Mouse (Mus musculus) ES-E14 (cell line): ENCODE data around the gene Duox2. TPM values are rescaled to one million over a fixed set of nuclear protein-coding genes. Genes with fewer than 3 reads are reported as not detected.

Source experiments
- DNase-seq: peaks from one replicate; pipeline ENCODE4 v3.0.0-alpha.2; 2013; ENCODE audit warnings: low read depth, low spot score
- H3K27ac ChIP-seq: 2 replicates; pipeline ENCODE4 v1.5.1; 2012; ENCODE audit warnings: low read depth, mild to moderate bottlenecking, low read length, moderate library complexity, mixed read lengths; ENCODE audit not compliant: poor library complexity, insufficient read depth, severe bottlenecking
- H3K36me3 ChIP-seq: 2 replicates; pipeline ENCODE4 v1.6.1; 2012; ENCODE audit warnings: mild to moderate bottlenecking, low read length, moderate library complexity, mixed read lengths; ENCODE audit not compliant: control insufficient read depth, poor library complexity, insufficient read depth, severe bottlenecking
- H3K4me1 ChIP-seq, 2 experiments: fragments of 150-350 bp in 1 of 2; sonication (generic) in 1 of 2; 2 replicates each; pipeline ENCODE4 v1.6.1; 2012; ENCODE audit warnings: low read length in 2 of 2, mild to moderate bottlenecking in 1 of 2, mixed read lengths in 1 of 2; ENCODE audit not compliant: control insufficient read depth in 2 of 2, insufficient read depth in 2 of 2, poor library complexity in 1 of 2
- H3K4me3 ChIP-seq, 2 experiments: fragments of 150-350 bp in 1 of 2; sonication (generic) in 1 of 2; 2 replicates each; pipeline ENCODE4 v1.5.1; 2012; ENCODE audit warnings: low read length in 2 of 2, low read depth in 1 of 2, mild to moderate bottlenecking in 1 of 2, mixed read lengths in 1 of 2; ENCODE audit not compliant: insufficient read depth in 1 of 2, poor library complexity in 1 of 2, severe bottlenecking in 1 of 2
- H3K9ac ChIP-seq: 2 replicates; pipeline ENCODE4 v1.6.1; 2012; ENCODE audit warnings: low read depth, mild to moderate bottlenecking, low read length, mixed read lengths; ENCODE audit not compliant: poor library complexity, insufficient read depth, severe bottlenecking
- H3K9me3 ChIP-seq: fragments of 150-350 bp; sonication (generic); 2 replicates; pipeline ENCODE4 v1.6.1; 2012; ENCODE audit warnings: low read depth, mild to moderate bottlenecking, low read length; ENCODE audit not compliant: control insufficient read depth, insufficient read depth
- CHD2 ChIP-seq: IDR thresholded peaks from 2 replicates; pipeline ENCODE4 v1.6.1; 2014; ENCODE audit warnings: mild to moderate bottlenecking, low read depth, low read length, inconsistent platforms
- HCFC1 ChIP-seq: IDR thresholded peaks from 2 replicates; pipeline ENCODE4 v1.6.1; 2012; ENCODE audit warnings: low read length, inconsistent platforms, borderline replicate concordance; ENCODE audit not compliant: insufficient read depth
- MAFK ChIP-seq: IDR thresholded peaks from 2 replicates; pipeline ENCODE4 v1.6.1; 2014; ENCODE audit warnings: mild to moderate bottlenecking, low read depth, low read length, inconsistent platforms; ENCODE audit not compliant: insufficient read depth
- ZC3H11A ChIP-seq: IDR thresholded peaks from 2 replicates; pipeline ENCODE4 v1.6.1; 2012; ENCODE audit warnings: low read depth, mild to moderate bottlenecking, inconsistent platforms, low read length, borderline replicate concordance
- ZNF384 ChIP-seq: IDR thresholded peaks from 2 replicates; pipeline ENCODE4 v1.6.1; 2012; ENCODE audit warnings: low read depth, low read length, inconsistent platforms
- in situ Hi-C, 2 experiments: fragments of 600-800 bp; cut with MboI; formaldehyde crosslinking; loops; one replicate each; pipeline ENCODE4 v1.15.1; 2025; ENCODE audit warnings: low sequenced_read_pairs in 2 of 2, inconsistent platforms in 1 of 2; ENCODE audit not compliant: unreplicated experiment in 2 of 2
- total RNA-seq: library from RNA; depleted of rRNA; stranded (reverse); fragments of 300-350 nt; gene quantifications from 2 replicates; pipeline ENCODE4 v1.2.3, GENCODE M21; 2012

Duox2 gene
- total RNA-seq, 1 experiment, result 0.13 TPM

- H3K9ac ChIP-seq, result no peak overlapping the region
- DNase-seq, result no peak
- TF ChIP-seq MAFK (no peak), ZNF384 (no peak), HCFC1 (no peak), ZC3H11A (no peak), CHD2 (no peak)
Observed at GRCm38 (mm10) chr2:122301081-122301920, 3.1 kb upstream of the Duox2 start.

GRCm38 (mm10) chr2:122300656-122301020 lies 2.4 kb upstream of the Duox2 start:
- no peak for DNase-seq
- H3K9ac ChIP-seq, result no peak overlapping the region
- in situ Hi-C loops, result no loop called here
- H3K27ac ChIP-seq, result no peak overlapping the region
- H3K4me3 ChIP-seq, result no peak overlapping the region
- no peak for TF ChIP-seq MAFK
- no peak for TF ChIP-seq HCFC1
- no peak for TF ChIP-seq ZC3H11A
- peak; percentile 85 for TF ChIP-seq CHD2
- no peak for TF ChIP-seq ZNF384
- H3K9me3 ChIP-seq, result no peaks in the 10 kb centered on the region
- no peaks in the 10 kb centered on the region for H3K36me3 ChIP-seq
- H3K4me1 ChIP-seq, result peaks cover 0 to 10% of the 10 kb centered on the region in 2 experiments; a peak in 2 of 4 replicates

More at GRCm38 (mm10) chr2:122301081-122301920, 3.1 kb upstream of the Duox2 start:
- Histone ChIP-seq H3K27ac (no peak overlapping the region), H3K36me3 (no peaks in the 10 kb centered on the region), H3K9me3 (no peaks in the 10 kb centered on the region), H3K4me1 (peaks cover 0 to 8% of the 10 kb centered on the region in 2 experiments; a peak in 2 of 4 replicates), H3K4me3 (peak overlapping the region; percentile 25 to 54; a peak in 2 of 4 replicates)
- in situ Hi-C loops, result no loop called here

GRCm38 (mm10) chr2:122299911-122300655 lies 1.8 kb upstream of the Duox2 start:
- DNase-seq, result no peak
- no peak overlapping the region for H3K27ac ChIP-seq
- TF ChIP-seq ZNF384 (no peak), HCFC1 (no peak), CHD2 (no peak), MAFK (no peak), ZC3H11A (no peak)
- H3K4me3 ChIP-seq, result no peak overlapping the region
- H3K9me3 ChIP-seq, result no peaks in the 10 kb centered on the region
- in situ Hi-C loops, result no loop called here
- H3K36me3 ChIP-seq, result no peaks in the 10 kb centered on the region
- H3K4me1 ChIP-seq, result peaks cover 0 to 10% of the 10 kb centered on the region in 2 experiments; a peak in 2 of 4 replicates
- no peak overlapping the region for H3K9ac ChIP-seq

- Histone ChIP-seq H3K27ac (no peak within 1 kb of the TSS), H3K36me3 (no peaks in the 10 kb centered on the region), H3K9ac (no peak within 1 kb of the TSS), H3K4me1 (peaks cover 0 to 10% of the 10 kb centered on the region in 2 experiments; a peak in 2 of 4 replicates), H3K4me3 (peak within 1 kb of the TSS; percentile 3 to 7; a peak in 2 of 4 replicates), H3K9me3 (no peaks in the 10 kb centered on the region)
- DNase-seq, result peak; percentile 54
- in situ Hi-C loops, result no loop called here
- no peak for TF ChIP-seq CHD2
- no peak for TF ChIP-seq HCFC1
- TF ChIP-seq MAFK, result no peak
- TF ChIP-seq ZC3H11A, result no peak
- no peak for TF ChIP-seq ZNF384
Observed at GRCm38 (mm10) chr2:122298596-122299490, 594 bp upstream of the Duox2 start, which contains the start of gene Duoxa2. Gene Duoxa2, plus strand, starts transcription at chr2:122298900.
